Mouse (Mus musculus) ovary, adult 10 weeks (tissue): ENCODE results near the gene Gm14151. TPM values are rescaled to one million over a fixed set of nuclear protein-coding genes. Genes with fewer than 3 reads are reported as not detected.

Experiments used
- polyA plus RNA-seq: library from polyadenylated mRNA; stranded (reverse); fragments of 350-450 nt; fragmentation: Illumina TruSeq; extraction: RNeasy Lipid Tissue Mini Kit (QIAGEN cat#74804); gene quantifications from one replicate; pipeline ENCODE4 v1.2.3, GENCODE M21; 2014

Gene Gm14151
- not detected for polyA plus RNA-seq

DNA sequence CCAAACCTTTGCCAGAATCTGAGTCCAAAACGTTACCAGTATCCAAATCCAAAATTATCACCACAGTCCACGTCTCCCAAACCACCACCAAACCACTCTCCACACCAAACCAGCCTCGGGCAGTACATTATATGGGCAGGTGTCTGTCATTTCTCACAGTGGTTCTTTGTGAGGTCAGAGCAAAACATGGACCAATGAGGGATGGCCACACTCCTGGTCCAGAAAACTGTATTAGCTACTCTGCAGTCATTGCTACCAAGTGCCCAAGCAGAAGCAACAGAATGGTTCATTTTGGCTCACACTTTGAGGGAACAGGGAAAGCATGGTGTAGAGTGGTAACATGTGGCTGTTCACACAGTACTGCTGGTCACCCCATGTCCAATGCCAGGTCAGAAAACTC, at the start of gene Gm14151:
Gene Gm14151, minus strand, starts transcription at position 101 of the 400 bp plus-strand sequence.

DNA sequence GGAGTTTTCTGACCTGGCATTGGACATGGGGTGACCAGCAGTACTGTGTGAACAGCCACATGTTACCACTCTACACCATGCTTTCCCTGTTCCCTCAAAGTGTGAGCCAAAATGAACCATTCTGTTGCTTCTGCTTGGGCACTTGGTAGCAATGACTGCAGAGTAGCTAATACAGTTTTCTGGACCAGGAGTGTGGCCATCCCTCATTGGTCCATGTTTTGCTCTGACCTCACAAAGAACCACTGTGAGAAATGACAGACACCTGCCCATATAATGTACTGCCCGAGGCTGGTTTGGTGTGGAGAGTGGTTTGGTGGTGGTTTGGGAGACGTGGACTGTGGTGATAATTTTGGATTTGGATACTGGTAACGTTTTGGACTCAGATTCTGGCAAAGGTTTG, 5.8 kb upstream of the Gm14151 start, which contains the start of gene Gm14147:
Gene Gm14147, plus strand, starts transcription at position 301 of the 400 bp plus-strand sequence.

DNA sequence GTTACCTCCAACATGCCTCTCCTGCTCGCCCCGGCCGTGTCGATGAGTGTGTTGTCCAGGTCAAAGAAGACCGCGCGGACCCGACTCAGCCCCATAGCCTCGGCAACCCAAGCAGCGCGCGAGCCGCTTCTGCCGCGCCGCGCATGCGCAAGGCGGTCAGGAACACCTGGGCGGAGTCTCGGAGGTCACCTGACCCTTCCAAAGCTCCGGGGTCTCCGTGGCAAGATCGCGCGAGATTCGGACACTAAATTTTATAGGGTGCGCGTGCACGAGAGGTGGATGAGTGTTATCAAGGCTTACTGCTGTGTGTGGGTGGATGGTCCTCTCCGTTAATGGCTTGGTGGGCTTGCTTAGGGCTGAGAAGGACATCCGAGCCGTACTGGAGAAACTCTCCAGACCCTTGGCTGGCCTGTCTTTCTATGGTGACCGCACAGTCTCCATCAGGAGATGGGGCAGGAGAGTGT, 52.9 kb downstream of the Gm14151 start, which contains the start of the genes Ninl and Nanp:
Gene Ninl, minus strand, starts transcription at position 151 of the 464 bp plus-strand sequence.
Gene Nanp, minus strand, starts transcription at position 167 of the 464 bp plus-strand sequence.

Other genes with a start within 250 kb of the Gm14151 start
- gene Abhd12, start 187.6 kb downstream of the Gm14151 start, polyA plus RNA-seq = 136 TPM
- gene Gins1, start 186.9 kb downstream of the Gm14151 start, polyA plus RNA-seq = 20.1 TPM
- gene Ninl, start 53.0 kb downstream of the Gm14151 start, polyA plus RNA-seq = 7.6 TPM
- gene Nanp, start 53.0 kb downstream of the Gm14151 start, polyA plus RNA-seq = 34.2 TPM
- gene Gm14147, start 5.9 kb upstream of the Gm14151 start, polyA plus RNA-seq = not detected